Comparison of ENCODE assay signal across 9 mouse cellular contexts in genomic region chr1:39417817-39418216, GRCm38 (mm10). TPM values are rescaled to one million over a fixed set of nuclear protein-coding genes. Genes with fewer than 3 reads are reported as not detected.
A peak's percentile ranks its signal among the peaks of the same experiment; 100 is the strongest.
DNase-seq lines count a peak whose midpoint lies in the region; ATAC-seq and TF ChIP-seq lines count a peak whose summit lies in the region.
"Had no signal": no experiment of that assay in that cellular context is flagged by ENCODE, and none has a peak within 500 bp of the region (broad histone marks: within the 10 kb centered on the region; RNA-seq: fewer than 3 reads in every experiment).

No protein-coding gene starts in this region.

- no peaks in the 10 kb centered on the region for H3K27me3 ChIP-seq in heart, postnatal 0 days (ENCODE audit: control insufficient read depth, insufficient read depth, low read length)
- H3K27me3 ChIP-seq in limb, embryonic 12.5 days: no peaks in the 10 kb centered on the region
- no peaks in the 10 kb centered on the region for H3K27me3 ChIP-seq in midbrain, embryonic 16.5 days (ENCODE audit: control insufficient read depth, insufficient read depth, low read depth, low read length)
- H3K27me3 ChIP-seq: liver, embryonic 15.5 days had no signal

- peak; percentile 91 for ATAC-seq in heart, postnatal 0 days (ENCODE audit: insufficient read depth, low read depth)
- peak; percentile 80; the same call in 1 of the 2 replicates for ATAC-seq in limb, embryonic 12.5 days (ENCODE audit: insufficient number of reproducible peaks, insufficient read depth, low FRiP score, low TSS enrichment, low read depth)
- ATAC-seq in midbrain, embryonic 16.5 days: 0 out of 2 replicates have a peak, but pooled peaks have one; percentile 48
- ATAC-seq in inflammation-experienced regulatory T-cells, adult 6 months: no peak

- no peak for TF ChIP-seq POLR2A in bone marrow, adult 2 months (IDR thresholded peaks at IDR 0.05; ENCODE audit: borderline replicate concordance, control insufficient read depth, low read depth, low read length)

- WGBS in bone marrow, adult 2 months: 6% methylated on average over 12 of the region's 12 CpGs
- 7% methylated on average over 12 of the region's 12 CpGs for WGBS in heart, postnatal 0 days
- WGBS in limb, embryonic 12.5 days: 20% methylated on average over 12 of the region's 12 CpGs
- WGBS in midbrain, embryonic 16.5 days: 30% methylated on average over 12 of the region's 12 CpGs

- H3K4me2 ChIP-seq in heart, postnatal 0 days (ENCODE audit: low read depth, low read length): no peak overlapping the region
- H3K4me2 ChIP-seq in limb, embryonic 12.5 days: peak overlapping the region; percentile 34
- no peak overlapping the region for H3K4me2 ChIP-seq in midbrain, embryonic 16.5 days (ENCODE audit: low read length)
- H3K4me2 ChIP-seq: liver, embryonic 15.5 days had no signal

- TF ChIP-seq EP300 in heart, postnatal 0 days (IDR thresholded peaks at IDR 0.05; ENCODE audit: low read depth): peak; percentile 36; the same call in 1 of the 2 replicates

- no peak overlapping the region for H3K4me3 ChIP-seq in bone marrow, adult 2 months (replicated peaks; ENCODE audit: control insufficient read depth, low read depth, low read length)
- no peak overlapping the region for H3K4me3 ChIP-seq in heart, postnatal 0 days (ENCODE audit: low read depth, low read length)
- H3K4me3 ChIP-seq in limb, embryonic 12.5 days (replicated peaks): no peak overlapping the region
- H3K4me3 ChIP-seq in midbrain, embryonic 16.5 days (ENCODE audit: low read depth, low read length): no peak overlapping the region
- H3K4me3 ChIP-seq: liver, embryonic 15.5 days had no signal

- H3K36me3 ChIP-seq in heart, postnatal 0 days (replicated peaks; ENCODE audit: control insufficient read depth, insufficient read depth, low read length): no peaks in the 10 kb centered on the region
- no peaks in the 10 kb centered on the region for H3K36me3 ChIP-seq in limb, embryonic 12.5 days
- no peaks in the 10 kb centered on the region for H3K36me3 ChIP-seq in midbrain, embryonic 16.5 days (ENCODE audit: control insufficient read depth, insufficient read depth, low read length)
- H3K36me3 ChIP-seq: liver, embryonic 15.5 days had no signal

- 0 out of 2 replicates have a peak overlapping the region, but pooled peaks have one; percentile 9 for H3K27ac ChIP-seq in bone marrow, adult 2 months (ENCODE audit: control insufficient read depth, insufficient read depth, low read depth, low read length, poor library complexity)
- peak overlapping the region; percentile 58 for H3K27ac ChIP-seq in heart, postnatal 0 days (ENCODE audit: low read depth)
- H3K27ac ChIP-seq in limb, embryonic 12.5 days: peak overlapping the region; percentile 62
- no peak overlapping the region for H3K27ac ChIP-seq in midbrain, embryonic 16.5 days (ENCODE audit: low read length)
- H3K27ac ChIP-seq: liver, embryonic 15.5 days had no signal

- H3K9me3 ChIP-seq in heart, postnatal 0 days (replicated peaks; ENCODE audit: control insufficient read depth, low read length): no peaks in the 10 kb centered on the region
- no peaks in the 10 kb centered on the region for H3K9me3 ChIP-seq in limb, embryonic 12.5 days
- no peaks in the 10 kb centered on the region for H3K9me3 ChIP-seq in midbrain, embryonic 16.5 days (replicated peaks; ENCODE audit: control insufficient read depth, low read length, poor library complexity, severe bottlenecking)
- H3K9me3 ChIP-seq: liver, embryonic 15.5 days had no signal

- H3K9ac ChIP-seq in heart, postnatal 0 days (replicated peaks; ENCODE audit: low read depth, low read length): no peak overlapping the region
- H3K9ac ChIP-seq in limb, embryonic 12.5 days (replicated peaks): no peak overlapping the region
- no peak overlapping the region for H3K9ac ChIP-seq in midbrain, embryonic 16.5 days (ENCODE audit: low read depth, low read length)
- H3K9ac ChIP-seq: liver, embryonic 15.5 days had no signal

- peak; percentile 21 to 34 for DNase-seq in left cerebral cortex, postnatal 14 days (ENCODE audit: low spot score in 2 of 2)
- DNase-seq in left cerebral cortex, postnatal 36 days (ENCODE audit: low spot score in 2 of 2): no peak
- DNase-seq in heart, postnatal 0 days (ENCODE audit: low spot score): peak; percentile 86
- DNase-seq in layer of hippocampus, adult 8-10 months (ENCODE audit: low spot score in 2 of 2): no peak

- H3K4me1 ChIP-seq in bone marrow, adult 2 months (ENCODE audit: control insufficient read depth, insufficient read depth, low read length): no peaks in the 10 kb centered on the region
- H3K4me1 ChIP-seq in heart, postnatal 0 days (ENCODE audit: control insufficient read depth, insufficient read depth): peaks cover 10% of the 10 kb centered on the region; the same call in 1 of the 2 replicates
- peaks cover 14% of the 10 kb centered on the region for H3K4me1 ChIP-seq in limb, embryonic 12.5 days (replicated peaks)
- no peaks in the 10 kb centered on the region for H3K4me1 ChIP-seq in midbrain, embryonic 16.5 days (ENCODE audit: control insufficient read depth, insufficient read depth, low read length)

- TF ChIP-seq CTCF in bone marrow, adult 2 months (IDR thresholded peaks at IDR 0.05; ENCODE audit: control insufficient read depth, insufficient read depth, low read length): no peak
- TF ChIP-seq CTCF in heart, postnatal 0 days (IDR thresholded peaks at IDR 0.05; ENCODE audit: low read depth): no peak

- intact Hi-C loops in left cerebral cortex, postnatal 14 days (cut with DNase I): no loop called here
- intact Hi-C loops in left cerebral cortex, postnatal 36 days (cut with DNase I): no loop called here

RNA-seq across cellular contexts. Expression of gene Rpl31, which starts 50.2 kb away (rescaled TPM):
- 100 to 1,000 TPM; 398 to 437 TPM for total RNA-seq in left cerebral cortex, postnatal 14 days (2021)
- total RNA-seq in left cerebral cortex, postnatal 36 days (2021): 100 to 1,000 TPM; 480 to 482 TPM
- 1,170 and 2,169 TPM in 2 replicates for polyA plus RNA-seq in bone marrow, adult 2 months (2011; ENCODE audit: insufficient read depth, insufficient read length, low replicate concordance, missing spikeins)
- total RNA-seq in heart, postnatal 0 days (2014; rRNA removed; ENCODE audit: low replicate concordance): 189 and 198 TPM in 2 replicates
- polyA plus RNA-seq in heart, postnatal 0 days (2015; fragmentation: Nextera tagmentation; extraction: Ambion mirVana): 325 and 330 TPM in 2 replicates
- 525 and 543 TPM in 2 replicates for polyA plus RNA-seq in limb, embryonic 12.5 days (2016; fragmentation: Nextera tagmentation; extraction: Ambion mirVana)
- 261 and 295 TPM in 2 replicates for polyA plus RNA-seq in midbrain, embryonic 16.5 days (2015; fragmentation: Nextera tagmentation; extraction: Ambion mirVana)
- polyA plus RNA-seq in inflammation-experienced regulatory T-cells, adult 6 months (2017; shearing (Covaris generic)): 100 to 1,000 TPM; 401 to 497 (median 469) TPM
- 100 to 1,000 TPM; 451 to 581 (median 500) TPM for total RNA-seq in layer of hippocampus, adult 8-10 months (2022)

Comparison
In these comparisons a context has a peak if more than half of its experiments do, and no peak if none do; other contexts are left out.
1. DNase-seq: peak in left cerebral cortex, postnatal 14 days (2 of 2) and heart, postnatal 0 days (single experiment); none in left cerebral cortex, postnatal 36 days (0 of 2) and layer of hippocampus, adult 8-10 months (0 of 2).